In genomic region chr7:30323795-30324194, GRCm38 (mm10) we compare ENCODE assay signal across 8 mouse cellular contexts. TPM values are rescaled to one million over a fixed set of nuclear protein-coding genes. Genes with fewer than 3 reads are reported as not detected.
DNase-seq lines count a peak whose midpoint lies in the region; ATAC-seq and TF ChIP-seq lines count a peak whose summit lies in the region.

TSS of gene Sdhaf1 (minus strand) at chr7:30323895.

- H3K4me2 ChIP-seq in stomach, embryonic 14.5 days (replicated peaks; ENCODE audit: low read depth, low read length): peak within 1 kb of the TSS; percentile 66

- no peak for DNase-seq in cerebellum, adult 2 months
- no peak for DNase-seq in cerebellum, adult 9-11 months
- no peak for DNase-seq in gonadal fat pad, adult 2 months (ENCODE audit: low read depth)
- DNase-seq in large intestine, adult 2 months (ENCODE audit: low read depth, low spot score): no peak
- DNase-seq in cerebellum, adult 11 months: no peak
- DNase-seq in spleen, postnatal 10 days (ENCODE audit: low spot score in 2 of 2): no peak

- H3K4me3 ChIP-seq in cerebellum, adult 2 months (replicated peaks; ENCODE audit: insufficient read depth, low read depth, low read length): no peak within 1 kb of the TSS
- peak within 1 kb of the TSS; percentile 84 for H3K4me3 ChIP-seq in ES-Bruce4 (ENCODE audit: low read depth, low read length)
- peak within 1 kb of the TSS; percentile 79 for H3K4me3 ChIP-seq in stomach, embryonic 14.5 days (ENCODE audit: low read depth, low read length)

- no peak for TF ChIP-seq POLR2A in cerebellum, adult 2 months (IDR thresholded peaks at IDR 0.05; ENCODE audit: borderline replicate concordance, insufficient read depth, low read length)
- no peak for TF ChIP-seq POLR2A in ES-Bruce4 (IDR thresholded peaks at IDR 0.05; ENCODE audit: insufficient read depth, low read length)

- no peak for ATAC-seq in stomach, embryonic 14.5 days (ENCODE audit: insufficient number of reproducible peaks, insufficient read depth, low FRiP score, low read depth)

- WGBS in cerebellum, adult 2 months: 73% methylated on average over 3 of the region's 3 CpGs
- WGBS in large intestine, adult 2 months: 74% methylated on average over 3 of the region's 3 CpGs
- WGBS in stomach, embryonic 14.5 days: 75% methylated on average over 3 of the region's 3 CpGs

- no peaks in the 10 kb centered on the region for H3K36me3 ChIP-seq in ES-Bruce4 (ENCODE audit: control insufficient read depth, insufficient read depth, low read length, poor library complexity, severe bottlenecking)
- H3K36me3 ChIP-seq in stomach, embryonic 14.5 days (ENCODE audit: control insufficient read depth, insufficient read depth, low read length): no peaks in the 10 kb centered on the region; the same call in 1 of the 2 replicates

- peak within 1 kb of the TSS; percentile 17; the same call in 1 of the 2 replicates for H3K27ac ChIP-seq in cerebellum, adult 2 months (ENCODE audit: insufficient read depth, low read length)
- peak within 1 kb of the TSS; percentile 73 for H3K27ac ChIP-seq in ES-Bruce4 (ENCODE audit: insufficient read depth, low read length)
- H3K27ac ChIP-seq in stomach, embryonic 14.5 days (ENCODE audit: low read length): peak within 1 kb of the TSS; percentile 89

- TF ChIP-seq EP300 in ES-Bruce4 (IDR thresholded peaks at IDR 0.05; ENCODE audit: insufficient read depth, low read depth, low read length): no peak

- H3K27me3 ChIP-seq in cerebellum, adult 2 months (ENCODE audit: control insufficient read depth, insufficient read depth, low read length): no peaks in the 10 kb centered on the region
- H3K27me3 ChIP-seq in ES-Bruce4 (ENCODE audit: control insufficient read depth, insufficient read depth, low read length, poor library complexity, severe bottlenecking): no peaks in the 10 kb centered on the region
- H3K27me3 ChIP-seq in stomach, embryonic 14.5 days (ENCODE audit: control insufficient read depth, insufficient read depth, low read length): no peaks in the 10 kb centered on the region

- peaks cover 13% of the 10 kb centered on the region for H3K4me1 ChIP-seq in cerebellum, adult 2 months (ENCODE audit: control insufficient read depth, insufficient read depth, low read length)
- no peaks in the 10 kb centered on the region for H3K4me1 ChIP-seq in ES-Bruce4 (ENCODE audit: control insufficient read depth, insufficient read depth, low read length)
- peaks cover 10% of the 10 kb centered on the region; the same call in 1 of the 2 replicates for H3K4me1 ChIP-seq in stomach, embryonic 14.5 days (ENCODE audit: control insufficient read depth, insufficient read depth, low read length)

- TF ChIP-seq CTCF in cerebellum, adult 2 months (IDR thresholded peaks at IDR 0.05; ENCODE audit: borderline replicate concordance, insufficient read depth, low read depth, low read length): no peak
- no peak for TF ChIP-seq CTCF in ES-Bruce4 (IDR thresholded peaks at IDR 0.05; ENCODE audit: low read depth, low read length)

- no peaks in the 10 kb centered on the region for H3K9me3 ChIP-seq in ES-Bruce4 (replicated peaks; ENCODE audit: control insufficient read depth, insufficient read depth, low read length, poor library complexity, severe bottlenecking)
- H3K9me3 ChIP-seq in stomach, embryonic 14.5 days (ENCODE audit: control insufficient read depth, low read depth, low read length): no peaks in the 10 kb centered on the region

- peak within 1 kb of the TSS; percentile 77 for H3K9ac ChIP-seq in ES-Bruce4 (ENCODE audit: low read depth, poor library complexity, severe bottlenecking)
- H3K9ac ChIP-seq in stomach, embryonic 14.5 days (replicated peaks; ENCODE audit: low read depth, low read length): peak within 1 kb of the TSS; percentile 45

RNA-seq across cellular contexts. Expression of gene Sdhaf1, which starts in this region (rescaled TPM):
- 21.9 and 23.8 TPM in 2 replicates for polyA plus RNA-seq in cerebellum, adult 2 months (2012; rRNA removed)
- polyA plus RNA-seq in ES-Bruce4 (2011; ENCODE audit: insufficient read depth, insufficient read length, low read depth, missing spikeins): 5.6 and 7.3 TPM in 2 replicates
- 16.8 and 17.2 TPM in 2 replicates for polyA plus RNA-seq in gonadal fat pad, adult 2 months (2012; rRNA removed)
- polyA plus RNA-seq in large intestine, adult 2 months (2012; rRNA removed): 12.1 and 13.9 TPM in 2 replicates
- 14.4 and 17.0 TPM in 2 replicates for polyA plus RNA-seq in stomach, embryonic 14.5 days (2014; fragmentation: Nextera tagmentation; extraction: Ambion mirVana)

Comparison
In these comparisons a context has a peak if more than half of its experiments do, and no peak if none do; other contexts are left out.
1. H3K27ac ChIP-seq: peak in every context shown above with its lines; median percentile 89 in stomach, embryonic 14.5 days; 73 in ES-Bruce4; 17 in cerebellum, adult 2 months.